Mouse (Mus musculus) ES-E14 (cell line): Measurements from ENCODE around the gene Usp49.

ENCODE experiments used
- CHD2 ChIP-seq: IDR thresholded peaks from 2 replicates; pipeline ENCODE4 v1.6.1; 2014; ENCODE audit warnings: mild to moderate bottlenecking, low read depth, low read length, inconsistent platforms
- HCFC1 ChIP-seq: IDR thresholded peaks from 2 replicates; pipeline ENCODE4 v1.6.1; 2012; ENCODE audit warnings: low read length, inconsistent platforms, borderline replicate concordance; ENCODE audit not compliant: insufficient read depth
- MAFK ChIP-seq: IDR thresholded peaks from 2 replicates; pipeline ENCODE4 v1.6.1; 2014; ENCODE audit warnings: mild to moderate bottlenecking, low read depth, low read length, inconsistent platforms; ENCODE audit not compliant: insufficient read depth
- ZNF384 ChIP-seq: IDR thresholded peaks from 2 replicates; pipeline ENCODE4 v1.6.1; 2012; ENCODE audit warnings: low read depth, low read length, inconsistent platforms

GRCm38 (mm10) chr17:47655697-47656096, 25.2 kb downstream of the Usp49 start:
- TF ChIP-seq CHD2 (no peak), HCFC1 (no peak), ZNF384 (0 out of 2 replicates have a peak, but pooled peaks have one; percentile 6), MAFK (no peak)
